Mouse (Mus musculus): ENCODE results near the gene Lrrc40. TPM values are rescaled to one million over a fixed set of nuclear protein-coding genes. Genes with fewer than 3 reads are reported as not detected.

Lrrc40 gene
- total and polyA plus RNA-seq, 3 experiments, result 42.6 to 70.0 TPM; not detected in 1

- no peak for DNase-seq (ENCODE audit: low read depth, low spot score)
- Histone ChIP-seq H3K9ac (ENCODE audit: control insufficient read depth, low read depth, low read length, poor library complexity, severe bottlenecking) (no peak overlapping the region), H3K36me3 (ENCODE audit: control insufficient read depth in 1 of 2, insufficient read depth in 2 of 2, low read length in 2 of 2) (no peaks in the 10 kb centered on the region), H3K4me1 (ENCODE audit: control insufficient read depth in 1 of 2, insufficient read depth in 2 of 2, low read length in 2 of 2) (no peaks in the 10 kb centered on the region), H3K27me3 (ENCODE audit: control insufficient read depth in 1 of 2, insufficient read depth in 2 of 2, low read length in 2 of 2) (no peaks in the 10 kb centered on the region; a peak in 1 of 4 replicates), H3K27ac (ENCODE audit: control insufficient read depth, low read depth, low read length) (no peak overlapping the region), H3K9me3 (replicated peaks; ENCODE audit: insufficient read depth, low read length) (no peaks in the 10 kb centered on the region), H3K4me3 (ENCODE audit: control insufficient read depth in 1 of 2, insufficient read depth in 1 of 2, low read depth in 2 of 2, low read length in 2 of 2) (no peak overlapping the region), H3K79me2 (ENCODE audit: control insufficient read depth, insufficient read depth, low read length, poor library complexity) (no peaks in the 10 kb centered on the region)
- TF ChIP-seq POLR2A (IDR thresholded peaks at IDR 0.05; ENCODE audit: control insufficient read depth in 1 of 2, insufficient read depth in 1 of 2, low read depth in 1 of 2, low read length in 2 of 2, poor library complexity in 1 of 2), result no peak
- no peak for TF ChIP-seq ZMIZ1 (IDR thresholded peaks at IDR 0.05; ENCODE audit: low read depth, low read length)
- no peak for TF ChIP-seq ZNF384 (IDR thresholded peaks at IDR 0.05; ENCODE audit: low read depth, low read length)
- no peak for TF ChIP-seq MXI1 (IDR thresholded peaks at IDR 0.05; ENCODE audit: low read depth, low read length)
- no peak for TF ChIP-seq HCFC1 (IDR thresholded peaks at IDR 0.05; ENCODE audit: low read depth, low read length)
- no peak for TF ChIP-seq JUND (IDR thresholded peaks at IDR 0.05; ENCODE audit: low read depth, low read length)
- no peak for TF ChIP-seq BHLHE40 (IDR thresholded peaks at IDR 0.05; ENCODE audit: borderline replicate concordance, low read depth, low read length)
- no peak for TF ChIP-seq CTCF (IDR thresholded peaks at IDR 0.05 in 2 of 3, conservative IDR thresholded peaks at IDR 0.05 in 1 of 3; ENCODE audit: control insufficient read depth in 1 of 3, insufficient read depth in 1 of 3, low read depth in 2 of 3, low read length in 3 of 3, poor library complexity in 1 of 3, severe bottlenecking in 1 of 3)
- no peak for TF ChIP-seq POLR2AphosphoS5 (IDR thresholded peaks at IDR 0.05; ENCODE audit: borderline replicate concordance, low read depth, low read length)
- no peak for TF ChIP-seq POLR2AphosphoS2 (IDR thresholded peaks at IDR 0.05; ENCODE audit: low read length)
These were observed 67.0 kb downstream of the Lrrc40 start for GRCm38 (mm10) chr3:158103467-158103866.

- Histone ChIP-seq H3K27ac (ENCODE audit: control insufficient read depth, low read depth, low read length) (no peak overlapping the region), H3K79me2 (ENCODE audit: control insufficient read depth, insufficient read depth, low read length, poor library complexity) (no peaks in the 10 kb centered on the region), H3K4me3 (ENCODE audit: control insufficient read depth in 1 of 2, insufficient read depth in 1 of 2, low read depth in 2 of 2, low read length in 2 of 2) (no peak overlapping the region), H3K27me3 (ENCODE audit: control insufficient read depth in 1 of 2, insufficient read depth in 2 of 2, low read length in 2 of 2) (no peaks in the 10 kb centered on the region; a peak in 1 of 4 replicates), H3K36me3 (ENCODE audit: control insufficient read depth in 1 of 2, insufficient read depth in 2 of 2, low read length in 2 of 2) (no peaks in the 10 kb centered on the region), H3K9ac (ENCODE audit: control insufficient read depth, low read depth, low read length, poor library complexity, severe bottlenecking) (no peak overlapping the region), H3K9me3 (replicated peaks; ENCODE audit: insufficient read depth, low read length) (no peaks in the 10 kb centered on the region), H3K4me1 (ENCODE audit: control insufficient read depth in 1 of 2, insufficient read depth in 2 of 2, low read length in 2 of 2) (no peaks in the 10 kb centered on the region)
- no peak for DNase-seq (ENCODE audit: low read depth, low spot score)
- TF ChIP-seq UBTF (IDR thresholded peaks at IDR 0.05; ENCODE audit: borderline replicate concordance, insufficient read depth, low read depth, low read length) (no peak), BHLHE40 (IDR thresholded peaks at IDR 0.05; ENCODE audit: borderline replicate concordance, low read depth, low read length) (no peak), MXI1 (IDR thresholded peaks at IDR 0.05; ENCODE audit: low read depth, low read length) (no peak), ZC3H11A (IDR thresholded peaks at IDR 0.05; ENCODE audit: low read depth, low read length) (no peak), MYB (IDR thresholded peaks at IDR 0.05; ENCODE audit: low read depth, low read length) (no peak), POLR2AphosphoS2 (IDR thresholded peaks at IDR 0.05; ENCODE audit: low read length) (no peak), ZKSCAN1 (IDR thresholded peaks at IDR 0.05; ENCODE audit: low read depth, low read length) (no peak), NRF1 (IDR thresholded peaks at IDR 0.05; ENCODE audit: insufficient read depth, low read depth, low read length, poor library complexity, severe bottlenecking) (no peak), MAZ (IDR thresholded peaks at IDR 0.05; ENCODE audit: low read depth, low read length) (no peak), CHD1 (IDR thresholded peaks at IDR 0.05; ENCODE audit: low read depth, low read length) (no peak), TBP (IDR thresholded peaks at IDR 0.05; ENCODE audit: low read depth, low read length) (no peak)
These were observed 68.8 kb downstream of the Lrrc40 start for GRCm38 (mm10) chr3:158105260-158105659.

Other genes starting within 250 kb of the Lrrc40 start
- 11.7 and 30.2 TPM in 2 replicates for gene Cth, start 111.6 kb upstream of the Lrrc40 start, total RNA-seq (2012; rRNA removed)
- 10 to 100 TPM in 1 of 2 experiments, not detected in 1; 26.8 TPM for gene Cth, start 111.6 kb upstream of the Lrrc40 start, polyA plus RNA-seq (2012; ENCODE audit: insufficient read depth in 1 of 2, insufficient read length in 2 of 2, low read depth in 1 of 2, low replicate concordance in 2 of 2, missing spikeins in 1 of 2)
- 15.2 and 16.3 TPM in 2 replicates for gene Ankrd13c, start 89.4 kb upstream of the Lrrc40 start, total RNA-seq (2012; rRNA removed)
- 10 to 100 TPM in 1 of 2 experiments, not detected in 1; 31.8 TPM for gene Ankrd13c, start 89.4 kb upstream of the Lrrc40 start, polyA plus RNA-seq (2012; ENCODE audit: insufficient read depth in 1 of 2, insufficient read length in 2 of 2, low read depth in 1 of 2, low replicate concordance in 2 of 2, missing spikeins in 1 of 2)
- gene Srsf11, start within 50 bp of the Lrrc40 start, total RNA-seq (2012; rRNA removed), result 112 and 114 TPM in 2 replicates
- gene Srsf11, start within 50 bp of the Lrrc40 start, polyA plus RNA-seq (2012; ENCODE audit: insufficient read depth in 1 of 2, insufficient read length in 2 of 2, low read depth in 1 of 2, low replicate concordance in 2 of 2, missing spikeins in 1 of 2), result 100 to 1,000 TPM; 215 to 486 TPM